Comparison of ENCODE assay signal across 9 mouse cellular contexts in the genomic region with DNA sequence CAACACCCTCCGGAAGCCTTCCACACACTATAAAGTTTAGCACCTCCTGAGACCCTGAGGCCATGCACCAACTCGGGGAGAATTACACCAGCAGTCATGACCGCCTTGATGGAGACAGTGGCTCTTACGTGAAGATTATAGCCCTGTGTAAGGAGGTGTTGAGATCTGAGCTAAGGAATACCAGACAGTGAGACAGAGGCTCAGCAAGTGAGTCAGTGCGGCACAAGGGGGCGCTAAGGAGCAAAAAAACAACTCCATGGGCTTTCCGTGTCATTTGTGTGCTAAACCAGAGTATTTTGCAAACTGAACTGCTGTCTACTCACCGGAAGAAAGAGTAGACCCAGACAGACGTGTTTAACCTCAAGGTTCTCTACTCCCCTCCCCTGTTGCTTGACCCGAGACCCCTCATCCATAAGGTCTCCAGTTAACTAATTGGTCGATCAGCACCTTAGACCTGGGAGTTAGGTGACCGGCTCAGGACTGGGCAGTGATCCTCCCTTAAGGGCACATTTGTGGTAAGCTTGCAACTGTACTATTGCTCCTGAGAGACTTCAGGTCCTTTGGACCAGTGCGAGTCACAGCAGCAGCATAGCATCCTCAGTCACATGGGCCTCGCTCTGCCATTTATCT. TPM values are rescaled to one million over a fixed set of nuclear protein-coding genes. Genes with fewer than 3 reads are reported as not detected.
A peak's percentile ranks its signal among the peaks of the same experiment; 100 is the strongest.
DNase-seq lines count a peak whose midpoint lies in the region; ATAC-seq and TF ChIP-seq lines count a peak whose summit lies in the region.
"Had no signal": no experiment of that assay in that cellular context is flagged by ENCODE, and none has a peak within 500 bp of the region (broad histone marks: within the 10 kb centered on the region; RNA-seq: fewer than 3 reads in every experiment).

No protein-coding gene starts in this region.

- DNase-seq in B cell, adult 2 months: peak; percentile 90
- DNase-seq in MEL-GATA-1-ER (ENCODE audit: extremely low read depth, low read depth): peak; percentile 55
- DNase-seq in cerebellum, adult 9-11 months: peak; percentile 71
- peak; percentile 87 for DNase-seq in gastrocnemius, postnatal 10 days
- peak; percentile 91 for DNase-seq in lung, embryonic 14.5 days
- peak; percentile 88 for DNase-seq in retina, embryonic 14.5 days (ENCODE audit: low spot score)
- DNase-seq in urinary bladder, postnatal 36 days (ENCODE audit: low spot score in 2 of 2): peak; percentile 67 to 78

- H3K36me3 ChIP-seq in kidney, embryonic 15.5 days: no peaks in the 10 kb centered on the region
- H3K36me3 ChIP-seq in lung, embryonic 14.5 days (ENCODE audit: insufficient read depth): no peaks in the 10 kb centered on the region
- H3K36me3 ChIP-seq: heart, embryonic 13.5 days had no signal

- TF ChIP-seq CTCF in lung, embryonic 14.5 days (IDR thresholded peaks at IDR 0.05; ENCODE audit: low read depth): peak; percentile 81

- no peak overlapping the region for H3K27ac ChIP-seq in kidney, embryonic 15.5 days
- H3K27ac ChIP-seq in lung, embryonic 14.5 days (ENCODE audit: low read depth): no peak overlapping the region
- H3K27ac ChIP-seq: heart, embryonic 13.5 days had no signal

- no peak overlapping the region for H3K4me2 ChIP-seq in kidney, embryonic 15.5 days
- H3K4me2 ChIP-seq in lung, embryonic 14.5 days: no peak overlapping the region
- H3K4me2 ChIP-seq: heart, embryonic 13.5 days had no signal

- peak; percentile 56 for ATAC-seq in kidney, embryonic 15.5 days (replicated peaks; ENCODE audit: low FRiP score)
- peak; percentile 45; the same call in 1 of the 2 replicates for ATAC-seq in lung, embryonic 14.5 days (ENCODE audit: insufficient read depth)

- H3K4me3 ChIP-seq in kidney, embryonic 15.5 days (replicated peaks): no peak overlapping the region
- H3K4me3 ChIP-seq in lung, embryonic 14.5 days (ENCODE audit: low read depth, low read length): no peak overlapping the region
- H3K4me3 ChIP-seq: heart, embryonic 13.5 days had no signal

- H3K9me3 ChIP-seq in kidney, embryonic 15.5 days (replicated peaks): no peaks in the 10 kb centered on the region
- H3K9me3 ChIP-seq in lung, embryonic 14.5 days (ENCODE audit: low read depth, low read length): no peaks in the 10 kb centered on the region
- H3K9me3 ChIP-seq: heart, embryonic 13.5 days had no signal

- 0 out of 2 replicates have a peak, but pooled peaks cover 7% of the 10 kb centered on the region for H3K27me3 ChIP-seq in kidney, embryonic 15.5 days
- H3K27me3 ChIP-seq in lung, embryonic 14.5 days (ENCODE audit: insufficient read depth, low read length): no peaks in the 10 kb centered on the region

- H3K9ac ChIP-seq in kidney, embryonic 15.5 days: no peak overlapping the region
- no peak overlapping the region for H3K9ac ChIP-seq in lung, embryonic 14.5 days
- H3K9ac ChIP-seq: heart, embryonic 13.5 days had no signal

- 35% methylated on average over 14 of the region's 14 CpGs for WGBS in kidney, embryonic 15.5 days
- 38% methylated on average over 14 of the region's 14 CpGs for WGBS in lung, embryonic 14.5 days

- peaks cover 18% of the 10 kb centered on the region; the same call in 1 of the 2 replicates for H3K4me1 ChIP-seq in kidney, embryonic 15.5 days
- H3K4me1 ChIP-seq in lung, embryonic 14.5 days (ENCODE audit: insufficient read depth): peaks cover 5% of the 10 kb centered on the region; the same call in 1 of the 2 replicates

RNA-seq across cellular contexts. Expression of a gene that starts 8.9 kb away (rescaled TPM):
- total RNA-seq in gastrocnemius, postnatal 10 days (2021): 1 to 10 TPM; 3.2 to 3.9 TPM
- 19.4 and 20.3 TPM in 2 replicates for polyA plus RNA-seq in kidney, embryonic 15.5 days (2015; fragmentation: Nextera tagmentation; extraction: Ambion mirVana)
- polyA plus RNA-seq in lung, embryonic 14.5 days (2014; fragmentation: Nextera tagmentation; extraction: Ambion mirVana): 17.6 and 21.2 TPM in 2 replicates

RNA-seq across cellular contexts. Expression of a gene that starts 20.6 kb away (rescaled TPM):
- total RNA-seq in gastrocnemius, postnatal 10 days (2021): 10 to 100 TPM; 47.7 to 55.3 TPM
- polyA plus RNA-seq in kidney, embryonic 15.5 days (2015; fragmentation: Nextera tagmentation; extraction: Ambion mirVana): 224 and 231 TPM in 2 replicates
- 138 and 148 TPM in 2 replicates for polyA plus RNA-seq in lung, embryonic 14.5 days (2014; fragmentation: Nextera tagmentation; extraction: Ambion mirVana)
